11 mouse cellular contexts compared by ENCODE assay signal in genomic region chr14:47249839-47250238, GRCm38 (mm10). TPM values are rescaled to one million over a fixed set of nuclear protein-coding genes. Genes with fewer than 3 reads are reported as not detected.
DNase-seq lines count a peak whose midpoint lies in the region; ATAC-seq lines count a peak whose summit lies in the region.
"Had no signal": no experiment of that assay in that cellular context is flagged by ENCODE, and none has a peak within 500 bp of the region (broad histone marks: within the 10 kb centered on the region; RNA-seq: fewer than 3 reads in every experiment).

No protein-coding gene starts in this region.

- intact Hi-C loops in left cerebral cortex, postnatal 4 days (cut with DNase I): loop anchor here (10.0 kb wide), 1 partner anchor 155 kb away; no protein-coding TSS in a partner anchor

- no peak overlapping the region for H3K4me3 ChIP-seq in heart, embryonic 16.5 days (ENCODE audit: low read length)
- H3K4me3 ChIP-seq in heart, embryonic 12.5 days: no peak overlapping the region
- H3K4me3 ChIP-seq in kidney, embryonic 14.5 days (ENCODE audit: low read length): no peak overlapping the region
- H3K4me3 ChIP-seq: liver, embryonic 15.5 days had no signal

- DNase-seq in thymus, postnatal 0 days (ENCODE audit: low spot score): peak; percentile 39
- DNase-seq in thymus, adult 18-20 months: no peak
- DNase-seq in spleen, postnatal 14 days (ENCODE audit: low spot score in 2 of 2): no peak
- no peak for DNase-seq in left cerebral cortex, postnatal 4 days
- DNase-seq: cerebellum, postnatal 36 days; gastrocnemius, postnatal 36 days had no signal

- no peaks in the 10 kb centered on the region for H3K4me1 ChIP-seq in heart, embryonic 16.5 days (ENCODE audit: control insufficient read depth, insufficient read depth, low read length)
- no peaks in the 10 kb centered on the region for H3K4me1 ChIP-seq in heart, embryonic 12.5 days (replicated peaks)
- H3K4me1 ChIP-seq in kidney, embryonic 14.5 days (ENCODE audit: control insufficient read depth, insufficient read depth, low read length): no peaks in the 10 kb centered on the region
- H3K4me1 ChIP-seq: liver, embryonic 15.5 days had no signal

- no peak overlapping the region for H3K9ac ChIP-seq in heart, embryonic 16.5 days (ENCODE audit: low read length)
- no peak overlapping the region for H3K9ac ChIP-seq in heart, embryonic 12.5 days
- no peak overlapping the region for H3K9ac ChIP-seq in kidney, embryonic 14.5 days (ENCODE audit: low read depth, low read length)
- H3K9ac ChIP-seq: liver, embryonic 15.5 days had no signal

- no peaks in the 10 kb centered on the region for H3K27me3 ChIP-seq in heart, embryonic 16.5 days (ENCODE audit: control insufficient read depth, insufficient read depth, low read length)
- H3K27me3 ChIP-seq in heart, embryonic 12.5 days (replicated peaks): no peaks in the 10 kb centered on the region; the same call in 1 of the 2 replicates
- no peaks in the 10 kb centered on the region for H3K27me3 ChIP-seq in kidney, embryonic 14.5 days (ENCODE audit: control insufficient read depth, insufficient read depth, low read length)
- H3K27me3 ChIP-seq: liver, embryonic 15.5 days had no signal

- 81% methylated on average over 6 of the region's 6 CpGs for WGBS in heart, embryonic 16.5 days
- WGBS in heart, embryonic 12.5 days: 84% methylated on average over 6 of the region's 6 CpGs
- WGBS in kidney, embryonic 14.5 days: 75% methylated on average over 6 of the region's 6 CpGs

- ATAC-seq in heart, embryonic 16.5 days (replicated peaks; ENCODE audit: extremely low read depth, insufficient read depth, low FRiP score): 0 out of 2 replicates have a peak, but pooled peaks have one; percentile 37
- no peak for ATAC-seq in heart, embryonic 12.5 days (ENCODE audit: insufficient number of reproducible peaks, low FRiP score)
- ATAC-seq in erythroblast, adult 5-6 weeks (replicated peaks; ENCODE audit: low FRiP score, poor library complexity, severe bottlenecking): peak; percentile 81
- ATAC-seq in kidney, embryonic 14.5 days (ENCODE audit: low FRiP score, low TSS enrichment): no peak

- H3K9me3 ChIP-seq in heart, embryonic 16.5 days (replicated peaks; ENCODE audit: control insufficient read depth, low read length): no peaks in the 10 kb centered on the region
- no peaks in the 10 kb centered on the region for H3K9me3 ChIP-seq in heart, embryonic 12.5 days (replicated peaks)
- H3K9me3 ChIP-seq in kidney, embryonic 14.5 days (ENCODE audit: control insufficient read depth, low read length): no peaks in the 10 kb centered on the region
- H3K9me3 ChIP-seq: liver, embryonic 15.5 days had no signal

- H3K4me2 ChIP-seq in heart, embryonic 16.5 days (ENCODE audit: low read depth, low read length): no peak overlapping the region
- no peak overlapping the region for H3K4me2 ChIP-seq in heart, embryonic 12.5 days
- no peak overlapping the region for H3K4me2 ChIP-seq in kidney, embryonic 14.5 days (replicated peaks; ENCODE audit: low read depth, low read length)
- H3K4me2 ChIP-seq: liver, embryonic 15.5 days had no signal

- H3K27ac ChIP-seq in heart, embryonic 16.5 days (ENCODE audit: low read length): no peak overlapping the region
- no peak overlapping the region for H3K27ac ChIP-seq in heart, embryonic 12.5 days (ENCODE audit: poor library complexity, severe bottlenecking)
- no peak overlapping the region for H3K27ac ChIP-seq in kidney, embryonic 14.5 days (ENCODE audit: low read depth, low read length)
- H3K27ac ChIP-seq: liver, embryonic 15.5 days had no signal

- peaks cover 23% of the 10 kb centered on the region for H3K36me3 ChIP-seq in heart, embryonic 16.5 days (ENCODE audit: control insufficient read depth, insufficient read depth)
- H3K36me3 ChIP-seq in heart, embryonic 12.5 days: peaks cover 50% of the 10 kb centered on the region
- H3K36me3 ChIP-seq in kidney, embryonic 14.5 days (ENCODE audit: control insufficient read depth, insufficient read depth, low read length): peaks cover 43% of the 10 kb centered on the region

RNA-seq across cellular contexts. Expression of gene Wdhd1, which starts 26.8 kb away (rescaled TPM):
- 14.0 and 14.6 TPM in 2 replicates for polyA plus RNA-seq in heart, embryonic 16.5 days (2015; fragmentation: Nextera tagmentation; extraction: Ambion mirVana)
- 22.9 and 23.1 TPM in 2 replicates for polyA plus RNA-seq in heart, embryonic 12.5 days (2016; fragmentation: Nextera tagmentation; extraction: Ambion mirVana)
- 24.3 and 28.1 TPM in 2 replicates for polyA plus RNA-seq in thymus, postnatal 0 days (2015; fragmentation: Nextera tagmentation; extraction: Ambion mirVana)
- 40.3 and 52.7 TPM in 2 replicates for total RNA-seq in erythroblast, adult 5-6 weeks (2015; ENCODE audit: low replicate concordance)
- total RNA-seq in erythroblast, adult 5-6 weeks (2017; ENCODE audit: low replicate concordance): 82.9 and 164 TPM in 2 replicates
- 1 to 10 TPM; 7.3 to 7.7 TPM for total RNA-seq in left cerebral cortex, postnatal 4 days (2021)
- polyA plus RNA-seq in kidney, embryonic 14.5 days (2014; fragmentation: Nextera tagmentation; extraction: Ambion mirVana): 26.0 and 44.3 TPM in 2 replicates

RNA-seq across cellular contexts. Expression of gene Socs4, which starts 26.9 kb away (rescaled TPM):
- polyA plus RNA-seq in heart, embryonic 16.5 days (2015; fragmentation: Nextera tagmentation; extraction: Ambion mirVana): 2.0 and 2.4 TPM in 2 replicates
- polyA plus RNA-seq in heart, embryonic 12.5 days (2016; fragmentation: Nextera tagmentation; extraction: Ambion mirVana): 2.4 and 3.0 TPM in 2 replicates
- 6.7 and 6.8 TPM in 2 replicates for polyA plus RNA-seq in thymus, postnatal 0 days (2015; fragmentation: Nextera tagmentation; extraction: Ambion mirVana)
- 17.3 and 23.4 TPM in 2 replicates for total RNA-seq in erythroblast, adult 5-6 weeks (2015; ENCODE audit: low replicate concordance)
- total RNA-seq in erythroblast, adult 5-6 weeks (2017; ENCODE audit: low replicate concordance): 18.7 and 20.9 TPM in 2 replicates
- 10 to 100 TPM in 1 of 2 experiments, 1 to 10 TPM in 1; 9.8 to 10.1 TPM for total RNA-seq in left cerebral cortex, postnatal 4 days (2021)
- 5.7 and 7.0 TPM in 2 replicates for polyA plus RNA-seq in kidney, embryonic 14.5 days (2014; fragmentation: Nextera tagmentation; extraction: Ambion mirVana)

RNA-seq across cellular contexts. Expression of gene Mapk1ip1l, which starts 48.2 kb away (rescaled TPM):
- 40.7 and 41.6 TPM in 2 replicates for polyA plus RNA-seq in heart, embryonic 16.5 days (2015; fragmentation: Nextera tagmentation; extraction: Ambion mirVana)
- polyA plus RNA-seq in heart, embryonic 12.5 days (2016; fragmentation: Nextera tagmentation; extraction: Ambion mirVana): 69.0 and 71.7 TPM in 2 replicates
- polyA plus RNA-seq in thymus, postnatal 0 days (2015; fragmentation: Nextera tagmentation; extraction: Ambion mirVana): 38.8 and 40.4 TPM in 2 replicates
- total RNA-seq in erythroblast, adult 5-6 weeks (2015; ENCODE audit: low replicate concordance): 32.5 and 38.9 TPM in 2 replicates
- 30.4 and 38.1 TPM in 2 replicates for total RNA-seq in erythroblast, adult 5-6 weeks (2017; ENCODE audit: low replicate concordance)
- 10 to 100 TPM; 94.0 to 94.9 TPM for total RNA-seq in left cerebral cortex, postnatal 4 days (2021)
- polyA plus RNA-seq in kidney, embryonic 14.5 days (2014; fragmentation: Nextera tagmentation; extraction: Ambion mirVana): 57.5 and 104 TPM in 2 replicates

Comparison
In these comparisons a context has a peak if more than half of its experiments do, and no peak if none do; other contexts are left out.
1. ATAC-seq: peak in heart, embryonic 16.5 days (single experiment) and erythroblast, adult 5-6 weeks (single experiment); none in heart, embryonic 12.5 days (single experiment) and kidney, embryonic 14.5 days (single experiment).